Mouse (Mus musculus) midbrain, embryonic 16.5 days (tissue): ENCODE results near the gene Uhrf2. TPM values are rescaled to one million over a fixed set of nuclear protein-coding genes. Genes with fewer than 3 reads are reported as not detected.
A peak's percentile ranks its signal among the peaks of the same experiment; 100 is the strongest.

Experiments used
- ATAC-seq: fragments of 200-750 bp; cut with Nextera tagmentation; 2 replicates; pipeline ENCODE4 v1.8.0; 2017; ENCODE audit warnings: moderate TSS enrichment
- H3K27ac ChIP-seq: fragments of 300-500 bp; sonication (generic); 2 replicates; pipeline ENCODE4 v1.5.1; 2014; ENCODE audit warnings: mild to moderate bottlenecking, low read length, mixed read lengths
- H3K27me3 ChIP-seq: fragments of 300-500 bp; sonication (generic); 2 replicates; pipeline ENCODE4 v1.6.1; 2014; ENCODE audit warnings: low read depth, low read length, mixed read lengths; ENCODE audit not compliant: control insufficient read depth, insufficient read depth
- H3K36me3 ChIP-seq: fragments of 300-500 bp; sonication (generic); 2 replicates; pipeline ENCODE4 v1.6.1; 2014; ENCODE audit warnings: mild to moderate bottlenecking, low read length, moderate library complexity, mixed read lengths; ENCODE audit not compliant: control insufficient read depth, insufficient read depth
- H3K4me1 ChIP-seq: fragments of 300-500 bp; sonication (generic); 2 replicates; pipeline ENCODE4 v1.6.1; 2014; ENCODE audit warnings: mild to moderate bottlenecking, low read length, mixed read lengths; ENCODE audit not compliant: control insufficient read depth, insufficient read depth
- H3K4me2 ChIP-seq: fragments of 300-500 bp; sonication (generic); 2 replicates; pipeline ENCODE4 v1.6.1; 2014; ENCODE audit warnings: mild to moderate bottlenecking, low read length, mixed read lengths
- H3K4me3 ChIP-seq: fragments of 300-500 bp; sonication (generic); 2 replicates; pipeline ENCODE4 v1.5.1; 2014; ENCODE audit warnings: low read depth, mild to moderate bottlenecking, low read length, moderate library complexity, mixed read lengths
- H3K9ac ChIP-seq: fragments of 300-500 bp; sonication (generic); 2 replicates; pipeline ENCODE4 v1.6.1; 2014; ENCODE audit warnings: low read depth, low read length, mixed read lengths
- H3K9me3 ChIP-seq: fragments of 300-500 bp; sonication (generic); replicated peaks from 2 replicates; pipeline ENCODE4 v1.6.1; 2014; ENCODE audit warnings: mild to moderate bottlenecking, low read length, mixed read lengths; ENCODE audit not compliant: control insufficient read depth, poor library complexity, severe bottlenecking
- WGBS: fragments of 180-500 bp; shearing (Covaris S2); extraction: QIAGEN DNeasy Blood & Tissue Kit; methylation state at CpG from one replicate; pipeline ENCODE4 v1.1.7; 2014; 5-methylcytosine and 5-hydroxymethylcytosine counted together
- polyA plus RNA-seq: library from polyadenylated mRNA; unstranded; fragments of >200 nt; fragmentation: Nextera tagmentation; extraction: Ambion mirVana; gene quantifications from 2 replicates; pipeline ENCODE4 v1.2.1, GENCODE M21; 2015

Uhrf2 gene
- polyA plus RNA-seq, 1 experiment from 2014 or later = 49.7 TPM

DNA sequence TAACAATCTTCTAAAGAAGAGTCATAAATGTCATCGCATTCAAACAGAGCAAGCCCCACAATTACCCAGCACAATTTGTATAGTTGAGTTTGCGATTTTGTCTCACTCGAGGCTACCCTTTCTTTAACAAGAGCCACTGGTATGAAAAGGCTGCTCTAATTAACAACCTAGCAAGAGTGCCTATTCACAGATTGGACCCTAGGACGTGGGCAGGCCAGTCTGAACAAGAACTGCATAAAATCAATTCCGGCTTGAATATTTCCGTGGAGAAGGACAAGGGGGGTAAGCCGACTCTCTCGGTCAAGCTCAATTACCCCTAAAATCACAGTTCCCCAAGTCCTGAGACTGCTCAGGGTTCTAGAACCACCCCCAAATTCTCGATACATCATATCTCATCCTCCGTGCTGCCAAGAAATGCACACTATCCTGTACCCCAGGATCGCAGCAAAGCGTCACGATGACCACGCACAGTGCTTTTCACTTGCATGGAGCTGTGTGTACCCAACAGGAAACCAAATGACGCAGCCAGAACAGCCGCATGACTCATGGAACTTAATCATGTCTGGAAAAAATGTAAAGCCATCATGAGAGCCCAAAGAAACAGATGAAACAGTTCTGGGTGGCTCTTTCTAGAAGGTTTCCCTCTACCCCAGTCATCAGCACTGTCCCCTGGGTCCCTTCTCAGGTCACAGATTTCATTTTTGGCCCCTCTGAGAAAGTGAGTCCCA, 82.8 kb downstream of the Uhrf2 start:
- ATAC-seq = no peak
- 73% methylated on average over 16 of the region's 16 CpGs for WGBS
- H3K4me1 ChIP-seq = peaks cover 55% of the 10 kb centered on the region
- H3K36me3 ChIP-seq = no peaks in the 10 kb centered on the region
- no peak overlapping the region for H3K27ac ChIP-seq
- no peak overlapping the region for H3K9ac ChIP-seq
- H3K27me3 ChIP-seq = no peaks in the 10 kb centered on the region
- H3K9me3 ChIP-seq = no peaks in the 10 kb centered on the region
- H3K4me2 ChIP-seq = no peak overlapping the region
- no peak overlapping the region for H3K4me3 ChIP-seq

DNA sequence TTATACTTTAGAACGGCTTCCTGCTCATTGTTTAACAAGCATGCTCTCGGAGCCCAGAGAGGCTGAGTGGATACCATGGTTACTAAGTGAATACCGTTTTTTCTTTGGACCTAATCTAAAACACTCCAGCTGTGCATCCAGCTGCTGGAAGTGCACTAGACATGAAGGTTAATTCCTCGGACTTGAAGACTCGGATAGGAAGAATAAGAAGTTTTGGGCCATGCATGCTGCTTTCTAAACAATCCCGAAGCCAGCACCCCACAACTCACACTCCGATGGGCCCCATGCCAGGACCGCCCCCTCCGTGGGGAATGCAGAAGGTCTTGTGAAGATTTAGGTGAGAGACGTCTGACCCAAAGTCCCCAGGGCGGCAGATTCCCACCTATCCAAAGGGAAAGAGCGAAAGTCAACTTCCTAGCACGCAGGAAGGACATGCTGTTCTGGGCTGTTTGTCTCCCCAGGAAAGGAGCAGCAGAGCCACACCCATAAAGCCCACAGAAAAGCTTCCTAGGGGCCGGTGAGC, 84.7 kb downstream of the Uhrf2 start:
- peaks cover 50% of the 10 kb centered on the region for H3K4me1 ChIP-seq
- no peak for ATAC-seq

DNA sequence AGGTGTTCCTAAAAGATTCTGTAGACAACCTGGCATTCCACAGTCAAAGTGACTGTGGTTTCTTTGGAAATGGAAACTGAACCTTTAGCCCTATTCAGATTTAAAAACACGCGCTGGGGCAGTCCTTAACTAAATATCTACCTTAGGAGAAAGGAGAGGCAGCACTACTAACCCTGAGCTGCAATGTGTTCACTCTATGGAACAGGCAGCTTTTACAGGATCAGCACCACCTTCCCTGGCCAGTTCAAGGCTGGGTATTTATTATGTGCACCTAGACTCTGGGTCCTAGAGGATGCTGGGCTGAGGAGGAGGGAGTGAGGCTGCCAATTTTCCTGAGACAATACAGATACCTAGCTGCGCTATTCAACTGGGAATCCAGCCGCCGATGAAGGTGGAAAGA, 85.3 kb downstream of the Uhrf2 start:
- 61% methylated on average over 5 of the region's 5 CpGs for WGBS
- H3K36me3 ChIP-seq = no peaks in the 10 kb centered on the region
- 0 out of 2 replicates have a peak overlapping the region, but pooled peaks have one; percentile 34 for H3K27ac ChIP-seq
- H3K4me2 ChIP-seq = no peak overlapping the region
- H3K27me3 ChIP-seq = no peaks in the 10 kb centered on the region
- peaks cover 50% of the 10 kb centered on the region for H3K4me1 ChIP-seq
- H3K9me3 ChIP-seq = no peaks in the 10 kb centered on the region
- no peak for ATAC-seq
- no peak overlapping the region for H3K4me3 ChIP-seq
- no peak overlapping the region for H3K9ac ChIP-seq

More for the DNA sequence above, 84.7 kb downstream of the Uhrf2 start:
- Histone ChIP-seq H3K27ac (peak overlapping the region; percentile 59), H3K4me2 (peak overlapping the region; percentile 36), H3K36me3 (no peaks in the 10 kb centered on the region), H3K27me3 (no peaks in the 10 kb centered on the region), H3K4me3 (no peak overlapping the region), H3K9me3 (no peaks in the 10 kb centered on the region), H3K9ac (0 out of 2 replicates have a peak overlapping the region, but pooled peaks have one; percentile 26)
- WGBS = 21% methylated on average over 14 of the region's 14 CpGs

DNA sequence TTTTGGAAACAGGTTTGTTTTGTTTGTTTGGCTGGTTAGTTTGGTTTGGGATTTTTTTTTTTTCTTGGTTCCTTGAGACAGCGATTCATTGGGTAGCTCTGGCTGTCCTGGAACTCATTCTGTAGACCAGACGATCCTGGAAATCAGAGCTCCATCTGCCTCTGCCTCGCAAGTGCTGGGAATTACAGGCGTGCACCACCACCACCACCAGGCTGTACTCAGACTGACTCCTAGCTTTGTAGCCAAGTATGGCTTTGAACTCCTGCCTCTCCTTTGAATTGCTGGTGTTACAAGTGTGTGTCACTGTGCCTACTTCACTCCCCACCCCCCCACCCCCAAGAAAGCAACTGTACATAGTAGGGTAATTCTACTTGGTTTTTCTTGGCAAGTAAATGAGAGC, 86.9 kb downstream of the Uhrf2 start:
- ATAC-seq = peak; percentile 31; the same call in 1 of the 2 replicates
- peaks cover 50% of the 10 kb centered on the region for H3K4me1 ChIP-seq
- WGBS = 37% methylated on average over 4 of the region's 4 CpGs

DNA sequence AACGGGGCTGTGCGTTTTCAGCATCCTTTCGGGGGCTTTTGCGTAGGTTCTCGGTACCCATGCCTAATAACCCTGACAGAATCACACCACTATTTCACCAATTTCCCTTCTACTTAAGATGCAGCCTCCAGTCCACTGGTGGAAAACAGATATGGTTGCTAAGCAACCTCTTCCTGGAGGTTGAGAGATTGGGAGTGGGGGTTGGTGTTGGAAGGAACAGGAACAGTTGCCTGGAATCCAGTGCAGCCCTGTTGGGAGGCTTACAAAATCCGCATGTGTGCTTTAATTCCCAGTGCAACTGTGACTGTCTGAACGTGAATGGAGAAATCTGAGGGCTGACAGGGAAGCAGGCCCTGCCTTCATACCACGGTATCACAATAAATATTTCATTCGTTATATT, 87.5 kb downstream of the Uhrf2 start:
- 20% methylated on average over 9 of the region's 9 CpGs for WGBS
- peak overlapping the region; percentile 6 for H3K4me2 ChIP-seq
- H3K36me3 ChIP-seq = no peaks in the 10 kb centered on the region
- no peaks in the 10 kb centered on the region for H3K9me3 ChIP-seq
- peaks cover 44% of the 10 kb centered on the region for H3K4me1 ChIP-seq
- peak overlapping the region; percentile 89 for H3K27ac ChIP-seq
- no peak overlapping the region for H3K4me3 ChIP-seq
- H3K27me3 ChIP-seq = no peaks in the 10 kb centered on the region
- no peak overlapping the region for H3K9ac ChIP-seq
- peak; percentile 87 for ATAC-seq

More for the DNA sequence above, 86.9 kb downstream of the Uhrf2 start:
- no peak overlapping the region for H3K9ac ChIP-seq
- H3K4me2 ChIP-seq = peak overlapping the region; percentile 6; the same call in 1 of the 2 replicates
- H3K27ac ChIP-seq = peak overlapping the region; percentile 89
- H3K27me3 ChIP-seq = no peaks in the 10 kb centered on the region
- H3K36me3 ChIP-seq = no peaks in the 10 kb centered on the region
- no peaks in the 10 kb centered on the region for H3K9me3 ChIP-seq
- H3K4me3 ChIP-seq = no peak overlapping the region

DNA sequence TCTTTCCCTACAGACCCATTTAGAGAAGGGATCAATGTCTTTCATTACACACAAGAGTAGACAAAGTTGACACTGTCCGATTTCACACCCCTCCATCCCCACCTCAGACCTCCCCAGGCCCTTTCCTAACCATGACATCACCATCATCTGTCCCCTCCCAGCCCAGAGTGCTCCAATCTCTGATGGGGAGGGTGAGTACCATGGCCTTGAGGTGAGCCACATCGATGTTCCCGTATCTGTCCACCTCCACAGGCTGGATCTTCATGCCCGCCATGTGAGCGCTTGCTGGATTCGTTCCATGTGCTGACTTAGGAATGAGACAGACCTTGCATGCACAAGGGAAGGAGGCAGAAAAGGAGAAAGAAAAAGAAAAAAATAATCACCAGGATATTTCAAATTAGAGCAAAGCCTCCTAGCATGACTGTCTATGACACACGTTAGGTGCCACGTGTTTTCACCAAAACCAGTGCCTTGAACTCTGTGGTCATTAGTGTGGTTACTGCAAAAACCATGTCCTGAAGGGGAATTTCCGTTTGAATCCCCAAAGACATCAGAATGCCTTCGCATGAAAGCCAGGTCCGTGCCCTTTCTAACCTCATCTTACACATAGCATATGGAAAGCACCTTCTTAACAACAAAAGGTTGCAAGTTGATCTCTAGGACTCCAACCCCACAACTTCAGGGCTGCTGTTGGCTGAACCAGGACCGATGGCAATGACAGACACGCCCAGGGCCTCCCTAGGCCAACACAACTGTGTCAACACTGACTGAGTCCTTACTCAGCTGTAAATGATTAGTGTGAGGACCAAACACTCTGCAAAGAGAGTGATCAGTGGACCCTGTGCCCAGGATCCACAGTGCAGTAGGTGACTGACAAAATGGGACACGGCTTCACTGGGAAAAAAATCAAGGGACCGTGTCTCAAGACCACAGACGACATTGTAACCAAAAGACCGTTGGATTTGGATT, 88.3 kb downstream of the Uhrf2 start:
- Histone ChIP-seq H3K9ac (no peak overlapping the region), H3K4me2 (peak overlapping the region; percentile 6), H3K4me3 (no peak overlapping the region), H3K4me1 (peaks cover 41% of the 10 kb centered on the region), H3K36me3 (no peaks in the 10 kb centered on the region), H3K9me3 (no peaks in the 10 kb centered on the region), H3K27me3 (no peaks in the 10 kb centered on the region), H3K27ac (peak overlapping the region; percentile 89)
- peak; percentile 37; the same call in 1 of the 2 replicates for ATAC-seq
- WGBS = 70% methylated on average over 17 of the region's 17 CpGs

DNA sequence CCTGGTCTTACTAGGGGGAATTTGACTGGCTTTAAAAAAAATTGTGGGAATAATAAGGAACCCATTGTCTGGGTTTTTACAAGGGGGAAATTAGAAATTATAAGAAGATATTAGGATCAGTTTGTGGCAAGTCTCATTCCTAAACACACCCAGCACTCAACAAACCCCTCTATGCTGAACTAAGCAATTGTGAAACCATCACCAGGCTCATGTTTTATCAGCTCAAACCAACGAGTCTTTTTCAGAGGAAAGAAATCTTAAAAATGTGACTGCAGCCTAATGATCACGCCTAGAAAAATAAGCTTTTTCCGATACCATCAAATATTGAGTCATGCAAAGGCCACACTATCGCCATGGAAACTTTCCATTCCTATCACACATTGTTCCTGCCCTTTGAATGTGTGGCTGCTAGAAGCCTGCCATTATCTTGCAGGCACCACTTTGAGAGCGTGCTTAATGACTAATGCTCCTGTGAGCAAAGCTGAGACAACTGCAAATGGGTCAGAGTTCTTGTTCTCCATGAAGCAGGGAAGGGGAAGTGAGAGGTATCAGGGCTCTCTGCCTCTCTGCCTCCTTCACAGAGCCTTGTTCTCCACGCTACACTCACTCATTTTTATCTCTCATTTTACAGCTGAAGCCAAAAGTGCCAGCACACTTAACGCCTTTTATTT, 94.8 kb downstream of the Uhrf2 start:
- Histone ChIP-seq H3K36me3 (no peaks in the 10 kb centered on the region), H3K9me3 (no peaks in the 10 kb centered on the region), H3K27me3 (no peaks in the 10 kb centered on the region), H3K4me3 (no peak overlapping the region), H3K4me2 (no peak overlapping the region), H3K27ac (peak overlapping the region; percentile 53), H3K4me1 (peaks cover 11% of the 10 kb centered on the region; the same call in 1 of the 2 replicates), H3K9ac (no peak overlapping the region)
- 35% methylated on average over 7 of the region's 7 CpGs for WGBS
- peak; percentile 30; the same call in 1 of the 2 replicates for ATAC-seq

DNA sequence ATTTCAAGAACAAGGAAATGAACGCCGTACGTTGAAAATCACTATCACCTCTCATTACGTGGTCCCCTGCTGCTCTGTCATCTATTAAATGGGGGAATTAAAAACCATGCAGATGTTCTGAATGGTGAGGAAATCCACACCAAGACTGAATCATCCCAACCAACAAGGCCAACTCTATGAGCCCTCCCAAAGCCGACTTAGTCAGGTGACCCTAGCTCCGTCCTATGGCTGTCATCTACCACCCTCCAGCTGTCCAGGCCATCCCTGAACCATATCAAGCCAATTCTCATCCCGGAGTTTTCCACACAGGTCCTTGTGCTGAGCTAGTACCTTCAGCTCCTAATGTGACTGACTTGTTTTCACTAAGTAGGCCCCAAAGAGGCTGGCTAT, 95.4 kb downstream of the Uhrf2 start:
- Histone ChIP-seq H3K9me3 (no peaks in the 10 kb centered on the region), H3K27ac (peak overlapping the region; percentile 53), H3K9ac (no peak overlapping the region), H3K4me2 (no peak overlapping the region), H3K4me1 (peaks cover 11% of the 10 kb centered on the region; the same call in 1 of the 2 replicates), H3K36me3 (no peaks in the 10 kb centered on the region), H3K27me3 (no peaks in the 10 kb centered on the region), H3K4me3 (no peak overlapping the region)
- no peak for ATAC-seq
- WGBS = 54% methylated on average over 7 of the region's 7 CpGs
